Mouse (Mus musculus): ENCODE measurements around the gene Abhd2. TPM values are rescaled to one million over a fixed set of nuclear protein-coding genes. Genes with fewer than 3 reads are reported as not detected.

The Abhd2 gene
- polyA plus RNA-seq, 1 experiment from 2014 or later, result 13.2 TPM

- H3K27me3 ChIP-seq (ENCODE audit: control insufficient read depth, insufficient read depth, low read length), result no peaks in the 10 kb centered on the region
Measured at GRCm38 (mm10) chr7:79315149-79315548, 42.1 kb downstream of the Abhd2 start.

GRCm38 (mm10) chr7:79316069-79316695 is 43.2 kb downstream of the Abhd2 start:
- Histone ChIP-seq H3K36me3 (ENCODE audit: control insufficient read depth, insufficient read depth, low read length) (no peaks in the 10 kb centered on the region), H3K9ac (ENCODE audit: low read length) (no peak overlapping the region), H3K9me3 (ENCODE audit: control insufficient read depth, low read length) (no peaks in the 10 kb centered on the region), H3K4me3 (ENCODE audit: low read depth, low read length) (no peak overlapping the region), H3K4me1 (replicated peaks; ENCODE audit: control insufficient read depth, insufficient read depth, low read length) (peaks cover 22% of the 10 kb centered on the region; the same call in 1 of the 2 replicates), H3K27ac (ENCODE audit: low read depth, low read length) (no peak overlapping the region), H3K4me2 (ENCODE audit: low read depth, low read length, severe bottlenecking) (no peak overlapping the region), H3K27me3 (ENCODE audit: control insufficient read depth, insufficient read depth, low read length) (no peaks in the 10 kb centered on the region)
- WGBS, result 20% methylated on average over 10 of the region's 10 CpGs
- ATAC-seq (replicated peaks; ENCODE audit: low FRiP score) (no peak), DNase-seq (ENCODE audit: low spot score) (no peak)

More at GRCm38 (mm10) chr7:79315149-79315548, 42.1 kb downstream of the Abhd2 start:
- H3K4me2 ChIP-seq (ENCODE audit: low read depth, low read length, severe bottlenecking), result no peak overlapping the region
- DNase-seq (ENCODE audit: low spot score) (no peak), ATAC-seq (replicated peaks; ENCODE audit: low FRiP score) (no peak)
- no peaks in the 10 kb centered on the region for H3K36me3 ChIP-seq (ENCODE audit: control insufficient read depth, insufficient read depth, low read length)
- WGBS, result 82% methylated on average over 8 of the region's 8 CpGs
- H3K9me3 ChIP-seq (ENCODE audit: control insufficient read depth, low read length), result no peaks in the 10 kb centered on the region
- H3K4me3 ChIP-seq (ENCODE audit: low read depth, low read length), result no peak overlapping the region
- H3K27ac ChIP-seq (ENCODE audit: low read depth, low read length), result no peak overlapping the region
- no peak overlapping the region for H3K9ac ChIP-seq (ENCODE audit: low read length)
- H3K4me1 ChIP-seq (replicated peaks; ENCODE audit: control insufficient read depth, insufficient read depth, low read length), result peaks cover 26% of the 10 kb centered on the region; the same call in 1 of the 2 replicates

GRCm38 (mm10) chr7:79317576-79317975 is 44.6 kb downstream of the Abhd2 start:
- H3K4me2 ChIP-seq (ENCODE audit: low read depth, low read length, severe bottlenecking), result no peak overlapping the region
- DNase-seq (ENCODE audit: low spot score) (no peak), ATAC-seq (replicated peaks; ENCODE audit: low FRiP score) (no peak)
- H3K27me3 ChIP-seq (ENCODE audit: control insufficient read depth, insufficient read depth, low read length), result no peaks in the 10 kb centered on the region
- H3K9ac ChIP-seq (ENCODE audit: low read length), result no peak overlapping the region
- WGBS, result 88% methylated on average over 7 of the region's 7 CpGs
- no peaks in the 10 kb centered on the region for H3K9me3 ChIP-seq (ENCODE audit: control insufficient read depth, low read length)
- H3K4me3 ChIP-seq (ENCODE audit: low read depth, low read length), result no peak overlapping the region
- H3K4me1 ChIP-seq (replicated peaks; ENCODE audit: control insufficient read depth, insufficient read depth, low read length), result peaks cover 19% of the 10 kb centered on the region; the same call in 1 of the 2 replicates
- no peaks in the 10 kb centered on the region for H3K36me3 ChIP-seq (ENCODE audit: control insufficient read depth, insufficient read depth, low read length)
- H3K27ac ChIP-seq (ENCODE audit: low read depth, low read length), result no peak overlapping the region

- H3K9me3 ChIP-seq (ENCODE audit: control insufficient read depth, low read length), result no peaks in the 10 kb centered on the region
- no peak overlapping the region for H3K4me2 ChIP-seq (ENCODE audit: low read depth, low read length, severe bottlenecking)
- no peak overlapping the region for H3K27ac ChIP-seq (ENCODE audit: low read depth, low read length)
- ATAC-seq (replicated peaks; ENCODE audit: low FRiP score) (no peak), DNase-seq (ENCODE audit: low spot score) (no peak)
- no peak overlapping the region for H3K4me3 ChIP-seq (ENCODE audit: low read depth, low read length)
- peaks cover 18% of the 10 kb centered on the region; the same call in 1 of the 2 replicates for H3K4me1 ChIP-seq (replicated peaks; ENCODE audit: control insufficient read depth, insufficient read depth, low read length)
- no peak overlapping the region for H3K9ac ChIP-seq (ENCODE audit: low read length)
- WGBS, result 64% methylated on average over 13 of the region's 13 CpGs
- H3K27me3 ChIP-seq (ENCODE audit: control insufficient read depth, insufficient read depth, low read length), result no peaks in the 10 kb centered on the region
- no peaks in the 10 kb centered on the region for H3K36me3 ChIP-seq (ENCODE audit: control insufficient read depth, insufficient read depth, low read length)
Measured at GRCm38 (mm10) chr7:79318110-79318801, 45.3 kb downstream of the Abhd2 start.

- 80% methylated on average over 8 of the region's 8 CpGs for WGBS
- H3K4me1 ChIP-seq (replicated peaks; ENCODE audit: control insufficient read depth, insufficient read depth, low read length), result no peaks in the 10 kb centered on the region; the same call in 1 of the 2 replicates
- ATAC-seq (replicated peaks; ENCODE audit: low FRiP score) (no peak), DNase-seq (ENCODE audit: low spot score) (no peak)
- no peaks in the 10 kb centered on the region for H3K36me3 ChIP-seq (ENCODE audit: control insufficient read depth, insufficient read depth, low read length)
- H3K4me2 ChIP-seq (ENCODE audit: low read depth, low read length, severe bottlenecking), result no peak overlapping the region
- H3K9me3 ChIP-seq (ENCODE audit: control insufficient read depth, low read length), result no peaks in the 10 kb centered on the region
- no peak overlapping the region for H3K9ac ChIP-seq (ENCODE audit: low read length)
- no peaks in the 10 kb centered on the region for H3K27me3 ChIP-seq (ENCODE audit: control insufficient read depth, insufficient read depth, low read length)
- no peak overlapping the region for H3K4me3 ChIP-seq (ENCODE audit: low read depth, low read length)
- H3K27ac ChIP-seq (ENCODE audit: low read depth, low read length), result no peak overlapping the region
Measured at GRCm38 (mm10) chr7:79323855-79324254, 50.9 kb downstream of the Abhd2 start.

- WGBS, result 93% methylated on average over 5 of the region's 5 CpGs
- H3K36me3 ChIP-seq (ENCODE audit: control insufficient read depth, insufficient read depth, low read length), result no peaks in the 10 kb centered on the region
- H3K9me3 ChIP-seq (ENCODE audit: control insufficient read depth, low read length), result no peaks in the 10 kb centered on the region
- H3K9ac ChIP-seq (ENCODE audit: low read length), result no peak overlapping the region
- ATAC-seq (replicated peaks; ENCODE audit: low FRiP score) (no peak), DNase-seq (ENCODE audit: low spot score) (no peak)
- H3K4me3 ChIP-seq (ENCODE audit: low read depth, low read length), result no peak overlapping the region
- H3K4me2 ChIP-seq (ENCODE audit: low read depth, low read length, severe bottlenecking), result no peak overlapping the region
- no peaks in the 10 kb centered on the region for H3K27me3 ChIP-seq (ENCODE audit: control insufficient read depth, insufficient read depth, low read length)
- H3K27ac ChIP-seq (ENCODE audit: low read depth, low read length), result no peak overlapping the region
- peaks cover 2% of the 10 kb centered on the region; the same call in 1 of the 2 replicates for H3K4me1 ChIP-seq (replicated peaks; ENCODE audit: control insufficient read depth, insufficient read depth, low read length)
Measured at GRCm38 (mm10) chr7:79328769-79329168, 55.8 kb downstream of the Abhd2 start.

GRCm38 (mm10) chr7:79331197-79331596 is 58.2 kb downstream of the Abhd2 start:
- Histone ChIP-seq H3K4me3 (ENCODE audit: low read depth, low read length) (no peak overlapping the region), H3K9ac (ENCODE audit: low read length) (no peak overlapping the region), H3K4me1 (replicated peaks; ENCODE audit: control insufficient read depth, insufficient read depth, low read length) (peaks cover 2% of the 10 kb centered on the region; the same call in 1 of the 2 replicates), H3K9me3 (ENCODE audit: control insufficient read depth, low read length) (no peaks in the 10 kb centered on the region), H3K4me2 (ENCODE audit: low read depth, low read length, severe bottlenecking) (no peak overlapping the region), H3K27ac (ENCODE audit: low read depth, low read length) (peak overlapping the region; percentile 50; the same call in 1 of the 2 replicates), H3K27me3 (ENCODE audit: control insufficient read depth, insufficient read depth, low read length) (no peaks in the 10 kb centered on the region), H3K36me3 (ENCODE audit: control insufficient read depth, insufficient read depth, low read length) (no peaks in the 10 kb centered on the region)
- ATAC-seq (replicated peaks; ENCODE audit: low FRiP score), result no peak
- no peak for DNase-seq (ENCODE audit: low spot score)
- WGBS, result 31% methylated on average over 10 of the region's 10 CpGs

GRCm38 (mm10) chr7:79333419-79333818 is 60.4 kb downstream of the Abhd2 start:
- H3K4me3 ChIP-seq (ENCODE audit: low read depth, low read length), result no peak overlapping the region
- no peaks in the 10 kb centered on the region for H3K9me3 ChIP-seq (ENCODE audit: control insufficient read depth, low read length)
- ATAC-seq (replicated peaks; ENCODE audit: low FRiP score) (no peak), DNase-seq (ENCODE audit: low spot score) (no peak)
- H3K36me3 ChIP-seq (ENCODE audit: control insufficient read depth, insufficient read depth, low read length), result no peaks in the 10 kb centered on the region; the same call in 1 of the 2 replicates
- H3K27me3 ChIP-seq (ENCODE audit: control insufficient read depth, insufficient read depth, low read length), result no peaks in the 10 kb centered on the region
- no peak overlapping the region for H3K9ac ChIP-seq (ENCODE audit: low read length)
- H3K4me2 ChIP-seq (ENCODE audit: low read depth, low read length, severe bottlenecking), result no peak overlapping the region
- WGBS, result 79% methylated on average over 3 of the region's 3 CpGs
- H3K4me1 ChIP-seq (replicated peaks; ENCODE audit: control insufficient read depth, insufficient read depth, low read length), result peaks cover 2% of the 10 kb centered on the region; the same call in 1 of the 2 replicates
- H3K27ac ChIP-seq (ENCODE audit: low read depth, low read length), result no peak overlapping the region

Data from forebrain, embryonic 11.5 days (tissue).